Mouse (Mus musculus) CH12.LX (cell line): ENCODE results near the gene Zfp101. TPM values are rescaled to one million over a fixed set of nuclear protein-coding genes. Genes with fewer than 3 reads are reported as not detected.

Source experiments
- DNase-seq: peaks from one replicate; pipeline ENCODE4 v3.0.0-alpha.2; 2013; ENCODE audit errors: extremely low read depth
- H3K27ac ChIP-seq: 2 replicates; pipeline ENCODE4 v1.5.1; 2012; ENCODE audit warnings: low read depth, mild to moderate bottlenecking, control low read depth, moderate library complexity; ENCODE audit not compliant: insufficient read depth
- H3K27me3 ChIP-seq: replicated peaks from 2 replicates; pipeline ENCODE3; 2012; ENCODE audit warnings: inconsistent platforms
- H3K36me3 ChIP-seq, 2 experiments: replicated peaks in 1 of 2; 2 replicates each; pipeline versions ENCODE3 to v1.6.1; 2012; ENCODE audit warnings: inconsistent platforms in 1 of 2, low read length in 1 of 2, mild to moderate bottlenecking in 1 of 2, mixed read lengths in 1 of 2, moderate library complexity in 1 of 2; ENCODE audit not compliant: control insufficient read depth in 1 of 2, insufficient read depth in 1 of 2
- H3K4me1 ChIP-seq, 2 experiments: 2 replicates each; pipeline ENCODE4 v1.6.1; 2012; ENCODE audit warnings: inconsistent platforms in 1 of 2, moderate library complexity in 1 of 2; ENCODE audit not compliant: insufficient read depth in 2 of 2, control insufficient read depth in 1 of 2
- H3K4me2 ChIP-seq: 2 replicates; pipeline ENCODE4 v1.6.1; 2012; ENCODE audit warnings: low read depth, mild to moderate bottlenecking, control low read depth; ENCODE audit not compliant: poor library complexity, insufficient read depth, severe bottlenecking
- H3K4me3 ChIP-seq, 3 experiments: fragments of 150-350 bp in 1 of 3; sonication (generic) in 1 of 3; replicated peaks in 1 of 3; 2 replicates each; pipeline versions ENCODE3 to v1.5.1; 2011 to 2012; ENCODE audit warnings: low read depth in 2 of 3, low read length in 2 of 3, mild to moderate bottlenecking in 2 of 3, moderate library complexity in 2 of 3, control low read depth in 1 of 3, improper control_type of control experiment in 1 of 3, inconsistent platforms in 1 of 3, mixed read lengths in 1 of 3; ENCODE audit not compliant: poor library complexity in 1 of 3
- H3K79me2 ChIP-seq: replicated peaks from 2 replicates; pipeline ENCODE4 v1.6.1; 2012; ENCODE audit warnings: mild to moderate bottlenecking, moderate library complexity; ENCODE audit not compliant: control insufficient read depth, poor library complexity, insufficient read depth, severe bottlenecking; ENCODE audit errors: extremely low read depth
- H3K9ac ChIP-seq: 2 replicates; pipeline ENCODE4 v1.6.1; 2012; ENCODE audit warnings: low read depth, mild to moderate bottlenecking, control low read depth, moderate library complexity; ENCODE audit not compliant: insufficient read depth
- H3K9me3 ChIP-seq: replicated peaks from 2 replicates; pipeline ENCODE3; 2012; ENCODE audit warnings: low read length, inconsistent platforms, mixed read lengths
- CHD2 ChIP-seq: IDR thresholded peaks from 2 replicates; pipeline ENCODE4 v1.6.1; 2011; ENCODE audit warnings: low read length, improper control_type of control experiment
- E2F4 ChIP-seq: IDR thresholded peaks from 2 replicates; pipeline ENCODE4 v1.6.1; 2011; ENCODE audit warnings: low read depth, low read length, improper control_type of control experiment; ENCODE audit not compliant: insufficient replicate concordance
- ELF1 ChIP-seq: IDR thresholded peaks from 2 replicates; pipeline ENCODE4 v1.6.1; 2014; ENCODE audit warnings: low read depth, mild to moderate bottlenecking, inconsistent platforms, low read length, improper control_type of control experiment
- EP300 ChIP-seq: IDR thresholded peaks from 2 replicates; pipeline ENCODE4 v1.6.1; 2011; ENCODE audit warnings: low read length, improper control_type of control experiment
- ETS1 ChIP-seq: conservative IDR thresholded peaks from 2 replicates; pipeline ENCODE4 v1.6.1; 2012; ENCODE audit warnings: low read depth, mild to moderate bottlenecking, inconsistent platforms, low read length, improper control_type of control experiment, moderate library complexity
- GABPA ChIP-seq: IDR thresholded peaks from 2 replicates; pipeline ENCODE4 v1.6.1; 2012; ENCODE audit warnings: low read depth, low read length, improper control_type of control experiment, inconsistent platforms; ENCODE audit not compliant: insufficient replicate concordance
- JUN ChIP-seq: IDR thresholded peaks from 2 replicates; pipeline ENCODE4 v1.6.1; 2011; ENCODE audit warnings: low read depth, mild to moderate bottlenecking, low read length, improper control_type of control experiment, moderate library complexity; ENCODE audit not compliant: insufficient read depth
- KAT2A ChIP-seq: IDR thresholded peaks from 2 replicates; pipeline ENCODE4 v1.6.1; 2012; ENCODE audit warnings: low read length, improper control_type of control experiment, inconsistent platforms; ENCODE audit not compliant: insufficient replicate concordance
- MAFK ChIP-seq: IDR thresholded peaks from 2 replicates; pipeline ENCODE4 v1.6.1; 2011; ENCODE audit warnings: low read length, improper control_type of control experiment; ENCODE audit not compliant: insufficient replicate concordance
- MAX ChIP-seq: IDR thresholded peaks from 2 replicates; pipeline ENCODE4 v1.6.1; 2011; ENCODE audit warnings: low read length, improper control_type of control experiment
- MAZ ChIP-seq: IDR thresholded peaks from 2 replicates; pipeline ENCODE4 v1.6.1; 2012; ENCODE audit warnings: low read depth, mild to moderate bottlenecking, inconsistent platforms, low read length, improper control_type of control experiment, moderate library complexity
- MEF2A ChIP-seq: IDR thresholded peaks from 2 replicates; pipeline ENCODE4 v1.6.1; 2014; ENCODE audit warnings: low read depth, mild to moderate bottlenecking, inconsistent platforms, low read length, improper control_type of control experiment, borderline replicate concordance
- MXI1 ChIP-seq: IDR thresholded peaks from 2 replicates; pipeline ENCODE4 v1.6.1; 2011; ENCODE audit warnings: mild to moderate bottlenecking, low read depth, low read length, improper control_type of control experiment
- MYC ChIP-seq: IDR thresholded peaks from 2 replicates; pipeline ENCODE4 v1.6.1; 2011; ENCODE audit warnings: low read depth, mild to moderate bottlenecking, improper control_type of control experiment, low read length
- NRF1 ChIP-seq: IDR thresholded peaks from 2 replicates; pipeline ENCODE4 v1.6.1; 2014; ENCODE audit warnings: low read depth, mild to moderate bottlenecking, inconsistent platforms, low read length, improper control_type of control experiment, moderate library complexity
- PAX5 ChIP-seq: IDR thresholded peaks from 2 replicates; pipeline ENCODE4 v1.6.1; 2012; ENCODE audit warnings: low read length, inconsistent platforms, mixed read lengths
- POLR2AphosphoS2 ChIP-seq: IDR thresholded peaks from 2 replicates; pipeline ENCODE4 v1.6.1; 2011; ENCODE audit warnings: low read depth, low read length, improper control_type of control experiment
- RAD21 ChIP-seq: IDR thresholded peaks from 2 replicates; pipeline ENCODE4 v1.6.1; 2011; ENCODE audit warnings: low read depth, mild to moderate bottlenecking, low read length, improper control_type of control experiment, moderate library complexity
- RCOR1 ChIP-seq: conservative IDR thresholded peaks from 2 replicates; pipeline ENCODE4 v1.6.1; 2012; ENCODE audit warnings: low read depth, mild to moderate bottlenecking, inconsistent platforms, low read length, improper control_type of control experiment
- SIN3A ChIP-seq: IDR thresholded peaks from 2 replicates; pipeline ENCODE4 v1.6.1; 2012; ENCODE audit warnings: low read length, improper control_type of control experiment, inconsistent platforms
- SMC3 ChIP-seq: IDR thresholded peaks from 2 replicates; pipeline ENCODE4 v1.6.1; 2011; ENCODE audit warnings: low read depth, low read length, improper control_type of control experiment
- TCF12 ChIP-seq: IDR thresholded peaks from 2 replicates; pipeline ENCODE4 v1.6.1; 2014; ENCODE audit warnings: low read depth, mild to moderate bottlenecking, inconsistent platforms, low read length, improper control_type of control experiment
- UBTF ChIP-seq: IDR thresholded peaks from 2 replicates; pipeline ENCODE4 v1.6.1; 2012; ENCODE audit warnings: low read depth, mild to moderate bottlenecking, inconsistent platforms, low read length, improper control_type of control experiment, moderate library complexity
- USF1 ChIP-seq: IDR thresholded peaks from 2 replicates; pipeline ENCODE4 v1.6.1; 2014; ENCODE audit warnings: low read depth, mild to moderate bottlenecking, inconsistent platforms, low read length, improper control_type of control experiment
- ZC3H11A ChIP-seq: IDR thresholded peaks from 2 replicates; pipeline ENCODE4 v1.6.1; 2012; ENCODE audit warnings: low read depth, mild to moderate bottlenecking, inconsistent platforms, low read length, improper control_type of control experiment
- ZKSCAN1 ChIP-seq: IDR thresholded peaks from 2 replicates; pipeline ENCODE4 v1.6.1; 2012; ENCODE audit warnings: low read depth, inconsistent platforms, low read length, improper control_type of control experiment, borderline replicate concordance
- ZMIZ1 ChIP-seq: IDR thresholded peaks from 2 replicates; pipeline ENCODE4 v1.6.1; 2012; ENCODE audit warnings: low read depth, mild to moderate bottlenecking, inconsistent platforms, low read length, improper control_type of control experiment
- ZNF384 ChIP-seq: IDR thresholded peaks from 2 replicates; pipeline ENCODE4 v1.6.1; 2012; ENCODE audit warnings: low read depth, low read length, improper control_type of control experiment, inconsistent platforms
- dilution Hi-C: fragments of 300-500 bp; cut with MboI; formaldehyde crosslinking; loops from 2 replicates; pipeline ENCODE4 v1.14.3; 2020; ENCODE audit warnings: low sequenced_read_pairs; ENCODE audit not compliant: extremely low pct_unique_long_range_greater_than_20kb, extremely low pct_ligation_motif_present
- in situ Hi-C: fragments of 300-500 bp; cut with MboI; formaldehyde crosslinking; loops from 3 replicates; pipeline ENCODE4 v1.14.3; 2019; ENCODE audit warnings: low sequenced_read_pairs, low pct_ligation_motif_present, low pct_unique_long_range_greater_than_20kb, mixed read lengths
- polyA plus RNA-seq: library from polyadenylated mRNA; unstranded; fragments of >175 nt; gene quantifications from 2 replicates; pipeline ENCODE4 v1.2.1, GENCODE M21; 2012; ENCODE audit warnings: low read depth; ENCODE audit not compliant: insufficient read length
- total RNA-seq, 2 experiments: library from RNA; depleted of rRNA; stranded (reverse); fragments of 300-350 nt in 1 of 2; fragments of >200 nt in 1 of 2; gene quantifications; 2 replicates each; pipeline ENCODE4 v1.2.3; 2012 to 2014

The Zfp101 gene
- total and polyA plus RNA-seq, 3 experiments = 7.2 to 15.4 (median 10.7) TPM

DNA sequence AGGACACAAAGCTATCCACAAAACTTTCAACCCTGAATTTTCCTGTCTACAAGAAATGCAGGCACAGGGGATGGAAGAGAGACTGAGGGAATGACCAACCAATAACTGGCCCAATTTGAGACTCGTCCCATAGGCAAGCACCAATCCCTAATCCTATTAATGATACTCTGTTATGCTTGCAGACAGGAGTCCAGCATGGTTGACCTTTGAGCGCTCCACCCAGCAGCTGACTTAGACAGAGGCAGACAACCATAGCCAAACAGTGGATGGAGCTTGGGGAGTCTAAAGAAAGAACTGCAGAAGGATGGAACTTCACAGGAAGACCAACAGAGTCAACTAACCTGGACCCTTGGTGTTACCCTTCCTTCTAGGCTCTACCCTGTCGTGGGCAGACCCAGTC is 21.6 kb downstream of the Zfp101 start:
- Histone ChIP-seq H3K4me3 (no peak overlapping the region), H3K4me2 (no peak overlapping the region), H3K27ac (no peak overlapping the region), H3K79me2 (no peaks in the 10 kb centered on the region), H3K9me3 (no peaks in the 10 kb centered on the region), H3K36me3 (peaks cover 0 to 5% of the 10 kb centered on the region in 2 experiments), H3K27me3 (no peaks in the 10 kb centered on the region), H3K4me1 (no peaks in the 10 kb centered on the region), H3K9ac (no peak overlapping the region)
- dilution Hi-C loops (no loop called here), in situ Hi-C loops (no loop called here)
- no peak for DNase-seq
- no peak for TF ChIP-seq RAD21
- no peak for TF ChIP-seq RCOR1
- no peak for TF ChIP-seq TCF12
- no peak for TF ChIP-seq E2F4
- TF ChIP-seq MYC = no peak
- TF ChIP-seq SMC3 = no peak
- no peak for TF ChIP-seq ZKSCAN1
- no peak for TF ChIP-seq JUN
- TF ChIP-seq MAX = no peak
- no peak for TF ChIP-seq USF1
- TF ChIP-seq MXI1 = no peak
- TF ChIP-seq, all 38 proteins: peak for 0

DNA sequence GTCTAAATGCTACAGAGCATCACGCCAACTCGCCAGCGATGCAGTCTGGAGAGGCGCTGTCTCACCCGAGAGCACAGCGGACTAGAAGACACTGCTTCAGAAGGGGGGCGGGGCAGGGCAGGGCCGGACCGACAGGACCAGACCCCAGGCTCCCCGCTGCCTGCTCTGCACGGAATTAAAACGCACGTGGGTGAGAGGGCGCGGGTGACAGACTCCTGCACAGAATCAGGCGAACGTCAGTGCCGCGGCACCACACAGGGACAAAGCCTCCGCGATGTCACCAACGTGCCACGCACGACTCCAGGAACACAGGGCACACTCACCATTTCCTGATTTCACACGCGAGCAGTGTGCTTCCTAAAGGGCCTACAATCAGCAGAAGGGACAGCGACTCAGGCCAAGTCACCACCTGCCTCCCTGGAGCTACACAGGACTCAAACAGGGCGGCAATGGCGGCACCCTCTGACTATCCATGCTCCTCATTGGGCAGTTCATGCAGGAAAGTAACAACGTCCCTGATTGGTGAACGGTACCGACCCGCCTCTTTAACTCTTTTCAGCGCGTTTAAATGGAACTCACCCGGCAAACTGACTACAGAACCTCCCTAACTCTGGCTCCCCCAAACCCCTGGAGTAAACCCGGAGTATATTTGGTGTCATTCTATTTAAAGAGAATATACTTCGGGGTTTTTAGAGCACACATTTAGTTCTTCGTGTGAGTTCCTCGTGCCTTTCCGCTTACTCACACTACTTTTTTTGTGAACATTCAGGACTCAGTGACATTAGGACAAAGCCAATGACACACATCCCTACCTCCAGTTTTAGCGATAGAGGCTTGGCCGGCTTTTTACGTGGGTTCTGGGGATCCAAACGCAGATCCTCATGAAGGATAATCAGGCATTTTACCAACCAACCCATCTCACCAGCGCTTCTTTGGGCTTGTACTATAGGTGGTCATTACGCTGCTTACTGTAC is 35.7 kb downstream of the Zfp101 start, which contains the start of gene Zfp81:
Zfp81 (minus strand) TSS at position 468 of the 974 bp plus-strand sequence.
- H3K27me3 ChIP-seq = no peaks in the 10 kb centered on the region
- dilution Hi-C loops = no loop called here
- in situ Hi-C loops = no loop called here
- no peaks in the 10 kb centered on the region for H3K36me3 ChIP-seq
- peak within 1 kb of the TSS; percentile 82 to 100 (median 98) for H3K4me3 ChIP-seq
- H3K4me1 ChIP-seq = peaks cover 0 to 12% of the 10 kb centered on the region in 2 experiments; a peak in 2 of 4 replicates
- H3K27ac ChIP-seq = peak within 1 kb of the TSS; percentile 61
- peak within 1 kb of the TSS; percentile 79 for H3K4me2 ChIP-seq
- peak within 1 kb of the TSS; percentile 55 for H3K9ac ChIP-seq
- peak; percentile 92 for DNase-seq
- H3K79me2 ChIP-seq = peaks cover 13% of the 10 kb centered on the region
- no peaks in the 10 kb centered on the region for H3K9me3 ChIP-seq
- no peak for TF ChIP-seq SMC3
- TF ChIP-seq ELF1 = peak; percentile 23; the same call in 1 of the 2 replicates
- TF ChIP-seq MXI1 = peak; percentile 92
- TF ChIP-seq E2F4 = peak; percentile 60; the same call in 1 of the 2 replicates
- no peak for TF ChIP-seq PAX5
- TF ChIP-seq UBTF = no peak
- no peak for TF ChIP-seq ZC3H11A
- TF ChIP-seq ETS1 = no peak
- peak; percentile 78 for TF ChIP-seq SIN3A
- TF ChIP-seq MAFK = no peak
- TF ChIP-seq EP300 = no peak
- peak; percentile 72; the same call in 1 of the 2 replicates for TF ChIP-seq KAT2A
- no peak for TF ChIP-seq GABPA
- TF ChIP-seq CHD2 = peak; percentile 71
- no peak for TF ChIP-seq ZNF384
- 0 out of 2 replicates have a peak, but pooled peaks have one; percentile 63 for TF ChIP-seq MYC
- TF ChIP-seq POLR2AphosphoS2 = 0 out of 2 replicates have a peak, but pooled peaks have one; percentile 57
- TF ChIP-seq USF1 = no peak
- peak; percentile 55 for TF ChIP-seq NRF1
- no peak for TF ChIP-seq ZMIZ1
- TF ChIP-seq TCF12 = peak; percentile 80
- no peak for TF ChIP-seq JUN
- peak; percentile 16; the same call in 1 of the 2 replicates for TF ChIP-seq MEF2A
- no peak for TF ChIP-seq ZKSCAN1
- TF ChIP-seq MAZ = no peak; the same call in 1 of the 2 replicates
